Mouse (Mus musculus) megakaryocyte, embryonic 14.5 days (primary cell): ENCODE measurements at regions not wholly inside any gene's neighbourhood (a gene's known extent, or its start where the extent isn't known, plus 50 kb on each side); places are given as distances from the start of the nearest gene placed in this dataset.

ENCODE experiments used
- FLI1 ChIP-seq: IDR thresholded peaks from 2 replicates; pipeline ENCODE4 v1.6.1; 2012; ENCODE audit warnings: low read length, inconsistent platforms, mixed read lengths
- GATA1 ChIP-seq: IDR thresholded peaks from 3 replicates; pipeline ENCODE4 v1.6.1; 2012; ENCODE audit warnings: mixed read lengths, low read length, inconsistent platforms, borderline replicate concordance

GRCm38 (mm10) chr10:21680789-21681188 is 87.8 kb downstream of the 1700020N01Rik start:
- TF ChIP-seq GATA1 (no peak), FLI1 (no peak)
